Mouse (Mus musculus): Measurements from ENCODE around the gene Ddr2. TPM values are rescaled to one million over a fixed set of nuclear protein-coding genes. Genes with fewer than 3 reads are reported as not detected.

The Ddr2 gene
- total RNA-seq (2012; rRNA removed) (0.13 and 0.30 TPM in 2 replicates), total RNA-seq (2014; rRNA removed) (0.17 and 0.19 TPM in 2 replicates), polyA plus RNA-seq (2012; ENCODE audit: insufficient read length, low read depth) (0.33 and 0.37 TPM in 2 replicates)

DNA sequence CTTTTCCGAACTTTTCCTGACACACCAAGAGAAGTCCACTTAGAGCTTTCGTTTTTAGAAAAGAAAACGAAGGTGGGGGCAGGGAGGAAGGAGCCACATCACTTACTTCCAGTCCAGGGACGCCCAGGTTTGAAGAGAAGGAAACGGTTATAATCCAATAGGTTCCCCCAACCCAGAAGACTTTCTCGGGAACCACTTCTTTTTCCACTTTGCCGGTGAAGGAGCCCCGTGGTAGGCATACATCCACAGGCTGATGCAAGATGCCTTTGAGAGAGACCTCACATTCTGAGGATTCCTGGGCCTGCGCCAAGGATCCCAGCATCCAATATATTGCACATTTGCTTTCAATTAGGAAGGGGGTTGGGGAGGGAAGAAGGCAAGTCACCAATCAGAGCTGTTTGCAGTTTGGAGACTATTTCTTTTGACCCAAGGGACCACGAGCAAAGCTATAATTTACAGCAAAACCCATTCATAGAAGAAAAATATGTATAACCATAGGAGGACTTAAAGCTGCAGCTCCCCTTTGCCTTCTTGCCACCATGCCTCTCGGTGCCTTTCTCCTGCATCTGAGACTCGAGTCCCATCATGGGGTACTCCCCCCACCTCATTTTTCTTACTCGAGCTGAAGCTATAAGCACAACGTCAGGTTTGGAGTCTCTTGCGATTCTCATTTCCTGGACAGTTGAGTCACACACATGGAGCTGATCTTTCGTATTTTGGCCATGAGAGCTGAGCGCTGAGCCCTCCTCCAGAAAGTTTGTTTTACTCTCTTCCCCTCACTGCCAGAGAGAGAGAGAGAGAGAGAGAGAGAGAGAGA lies at the start of gene Ddr2:
TSS of gene Ddr2 (minus strand) at position 247 of the 817 bp plus-strand sequence.
- peak within 1 kb of the TSS; percentile 25; the same call in 1 of the 2 replicates for H3K4me2 ChIP-seq (ENCODE audit: insufficient read depth, low read depth, poor library complexity, severe bottlenecking)
- no peaks in the 10 kb centered on the region for H3K9me3 ChIP-seq (replicated peaks; ENCODE audit: low read length)
- dilution Hi-C loops (cut with MboI; ENCODE audit: extremely low pct_ligation_motif_present, extremely low pct_unique_long_range_greater_than_20kb, low sequenced_read_pairs), result no loop called here
- H3K27ac ChIP-seq (ENCODE audit: insufficient read depth, low read depth), result no peak within 1 kb of the TSS
- TF ChIP-seq ZNF384 (IDR thresholded peaks at IDR 0.05; ENCODE audit: low read depth, low read length) (no peak), KAT2A (IDR thresholded peaks at IDR 0.05; ENCODE audit: insufficient replicate concordance, low read length) (no peak), JUND (conservative IDR thresholded peaks at IDR 0.05; ENCODE audit: low read depth, low read length) (no peak), MAFK (IDR thresholded peaks at IDR 0.05; ENCODE audit: insufficient replicate concordance, low read length) (no peak), NRF1 (IDR thresholded peaks at IDR 0.05; ENCODE audit: low read depth, low read length) (no peak), MAZ (IDR thresholded peaks at IDR 0.05; ENCODE audit: low read depth, low read length) (no peak), PAX5 (IDR thresholded peaks at IDR 0.05; ENCODE audit: low read length) (no peak), ELF1 (IDR thresholded peaks at IDR 0.05; ENCODE audit: low read depth, low read length) (no peak), CHD2 (IDR thresholded peaks at IDR 0.05; ENCODE audit: low read length) (no peak), ZC3H11A (IDR thresholded peaks at IDR 0.05; ENCODE audit: low read depth, low read length) (no peak), POLR2A (IDR thresholded peaks at IDR 0.05; ENCODE audit: low read depth, low read length) (no peak), EP300 (IDR thresholded peaks at IDR 0.05; ENCODE audit: low read length) (no peak), RAD21 (IDR thresholded peaks at IDR 0.05; ENCODE audit: low read depth, low read length) (no peak), CTCF (conservative IDR thresholded peaks at IDR 0.05 in 1 of 2, IDR thresholded peaks at IDR 0.05 in 1 of 2; ENCODE audit: low read depth in 2 of 2, low read length in 2 of 2) (no peak), BHLHE40 (IDR thresholded peaks at IDR 0.05; ENCODE audit: low read depth, low read length) (no peak), POLR2AphosphoS2 (IDR thresholded peaks at IDR 0.05; ENCODE audit: low read depth, low read length) (no peak), CHD1 (IDR thresholded peaks at IDR 0.05; ENCODE audit: low read depth, low read length) (no peak), JUN (IDR thresholded peaks at IDR 0.05; ENCODE audit: insufficient read depth, low read depth, low read length) (no peak)
- in situ Hi-C loops (cut with MboI; ENCODE audit: low pct_ligation_motif_present, low pct_unique_long_range_greater_than_20kb, low sequenced_read_pairs), result no loop called here
- H3K79me2 ChIP-seq (replicated peaks; ENCODE audit: control insufficient read depth, extremely low read depth, insufficient read depth, poor library complexity, severe bottlenecking), result no peaks in the 10 kb centered on the region
- no peak within 1 kb of the TSS for H3K9ac ChIP-seq (ENCODE audit: insufficient read depth, low read depth)
- no peaks in the 10 kb centered on the region for H3K36me3 ChIP-seq (replicated peaks in 1 of 2; ENCODE audit: control insufficient read depth in 1 of 2, insufficient read depth in 1 of 2, low read length in 1 of 2)
- no peaks in the 10 kb centered on the region for H3K4me1 ChIP-seq (ENCODE audit: control insufficient read depth in 1 of 2, insufficient read depth in 2 of 2)
- no peak within 1 kb of the TSS for H3K4me3 ChIP-seq (replicated peaks in 1 of 3; ENCODE audit: low read depth in 2 of 3, low read length in 2 of 3, poor library complexity in 1 of 3)
- H3K27me3 ChIP-seq (replicated peaks), result no peaks in the 10 kb centered on the region
- no peak for DNase-seq (ENCODE audit: extremely low read depth)

DNA sequence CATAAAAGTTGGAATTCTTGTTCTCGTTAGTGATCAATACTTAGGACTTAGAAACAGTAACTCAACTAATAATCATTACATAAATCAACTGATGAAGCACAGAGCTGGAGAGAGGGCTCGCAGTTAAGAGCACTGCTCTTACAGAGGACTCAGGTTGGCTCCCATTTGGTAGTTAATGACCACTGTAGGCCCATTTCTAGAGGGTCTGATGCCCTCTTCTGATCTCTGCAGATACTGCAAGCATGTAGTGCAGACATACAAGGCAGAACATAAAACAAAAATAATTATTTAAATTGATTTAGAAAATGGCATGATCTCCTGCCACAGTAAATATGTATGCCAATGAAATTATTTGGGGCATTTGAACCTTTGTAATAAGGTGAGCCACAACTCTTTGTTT lies 49.1 kb upstream of the Ddr2 start:
- H3K9me3 ChIP-seq (replicated peaks; ENCODE audit: low read length), result no peaks in the 10 kb centered on the region
- no peak for DNase-seq (ENCODE audit: extremely low read depth)
- H3K4me2 ChIP-seq (ENCODE audit: insufficient read depth, low read depth, poor library complexity, severe bottlenecking), result no peak overlapping the region
- no peaks in the 10 kb centered on the region for H3K27me3 ChIP-seq (replicated peaks)
- dilution Hi-C loops (cut with MboI; ENCODE audit: extremely low pct_ligation_motif_present, extremely low pct_unique_long_range_greater_than_20kb, low sequenced_read_pairs) (no loop called here), in situ Hi-C loops (cut with MboI; ENCODE audit: low pct_ligation_motif_present, low pct_unique_long_range_greater_than_20kb, low sequenced_read_pairs) (loop anchor here (25.0 kb wide), 1 partner anchor 622 kb away; the partner anchor contains the start of gene Nuf2)
- no peak overlapping the region for H3K27ac ChIP-seq (ENCODE audit: insufficient read depth, low read depth)
- H3K9ac ChIP-seq (ENCODE audit: insufficient read depth, low read depth), result no peak overlapping the region
- TF ChIP-seq MYC (IDR thresholded peaks at IDR 0.05; ENCODE audit: low read depth, low read length) (no peak), IRF4 (IDR thresholded peaks at IDR 0.05; ENCODE audit: low read depth, low read length) (no peak), CHD1 (IDR thresholded peaks at IDR 0.05; ENCODE audit: low read depth, low read length) (no peak), MAX (IDR thresholded peaks at IDR 0.05; ENCODE audit: low read length) (no peak), TBP (conservative IDR thresholded peaks at IDR 0.05; ENCODE audit: low read depth, low read length) (no peak), PAX5 (IDR thresholded peaks at IDR 0.05; ENCODE audit: low read length) (no peak), MEF2A (IDR thresholded peaks at IDR 0.05; ENCODE audit: borderline replicate concordance, low read depth, low read length) (no peak), RAD21 (IDR thresholded peaks at IDR 0.05; ENCODE audit: low read depth, low read length) (peak; percentile 41), MXI1 (IDR thresholded peaks at IDR 0.05; ENCODE audit: low read depth, low read length) (no peak), CTCF (conservative IDR thresholded peaks at IDR 0.05 in 1 of 2, IDR thresholded peaks at IDR 0.05 in 1 of 2; ENCODE audit: low read depth in 2 of 2, low read length in 2 of 2) (peak in 1 of 2 experiments; percentile 52; a peak in 2 of 4 replicates), NRF1 (IDR thresholded peaks at IDR 0.05; ENCODE audit: low read depth, low read length) (no peak), BHLHE40 (IDR thresholded peaks at IDR 0.05; ENCODE audit: low read depth, low read length) (no peak)
- peaks cover 3% of the 10 kb centered on the region; the same call in 1 of the 2 replicates for H3K79me2 ChIP-seq (replicated peaks; ENCODE audit: control insufficient read depth, extremely low read depth, insufficient read depth, poor library complexity, severe bottlenecking)
- peaks cover 0 to 13% of the 10 kb centered on the region in 2 experiments; a peak in 1 of 4 replicates for H3K4me1 ChIP-seq (ENCODE audit: control insufficient read depth in 1 of 2, insufficient read depth in 2 of 2)
- H3K36me3 ChIP-seq (replicated peaks in 1 of 2; ENCODE audit: control insufficient read depth in 1 of 2, insufficient read depth in 1 of 2, low read length in 1 of 2), result peaks cover 28 to 74% of the 10 kb centered on the region in 2 experiments
- no peak overlapping the region for H3K4me3 ChIP-seq (replicated peaks in 1 of 3; ENCODE audit: low read depth in 2 of 3, low read length in 2 of 3, poor library complexity in 1 of 3)

All from CH12.LX (cell line).